Mouse (Mus musculus) cerebellum, adult 18-20 months (tissue): ENCODE measurements around the gene Cfap77.

Source experiments
- DNase-seq, 2 experiments: peaks; one replicate each; pipeline ENCODE4 v3.0.0; 2021

Gene Cfap77

DNA sequence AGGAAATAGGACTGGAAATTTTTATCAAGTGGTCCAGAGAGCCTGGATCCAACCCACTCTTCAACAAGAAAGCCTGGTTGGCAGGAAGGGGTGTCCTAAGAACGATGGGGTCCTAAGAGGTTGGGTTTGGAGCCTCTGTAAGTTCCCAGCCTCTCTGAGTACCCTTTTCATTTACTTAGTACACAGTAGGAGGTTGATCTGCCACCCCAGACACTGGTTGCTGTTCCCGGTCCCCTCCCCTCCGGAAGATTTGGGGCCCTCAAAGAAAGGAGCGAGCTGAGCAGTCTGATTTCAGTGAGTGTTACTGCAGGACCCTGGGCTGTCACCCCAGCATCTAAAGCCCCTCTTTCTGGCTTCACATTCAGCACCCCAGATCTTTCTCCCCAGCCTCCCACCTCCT is 135.9 kb downstream of the Cfap77 start:
- DNase-seq, result no peak

DNA sequence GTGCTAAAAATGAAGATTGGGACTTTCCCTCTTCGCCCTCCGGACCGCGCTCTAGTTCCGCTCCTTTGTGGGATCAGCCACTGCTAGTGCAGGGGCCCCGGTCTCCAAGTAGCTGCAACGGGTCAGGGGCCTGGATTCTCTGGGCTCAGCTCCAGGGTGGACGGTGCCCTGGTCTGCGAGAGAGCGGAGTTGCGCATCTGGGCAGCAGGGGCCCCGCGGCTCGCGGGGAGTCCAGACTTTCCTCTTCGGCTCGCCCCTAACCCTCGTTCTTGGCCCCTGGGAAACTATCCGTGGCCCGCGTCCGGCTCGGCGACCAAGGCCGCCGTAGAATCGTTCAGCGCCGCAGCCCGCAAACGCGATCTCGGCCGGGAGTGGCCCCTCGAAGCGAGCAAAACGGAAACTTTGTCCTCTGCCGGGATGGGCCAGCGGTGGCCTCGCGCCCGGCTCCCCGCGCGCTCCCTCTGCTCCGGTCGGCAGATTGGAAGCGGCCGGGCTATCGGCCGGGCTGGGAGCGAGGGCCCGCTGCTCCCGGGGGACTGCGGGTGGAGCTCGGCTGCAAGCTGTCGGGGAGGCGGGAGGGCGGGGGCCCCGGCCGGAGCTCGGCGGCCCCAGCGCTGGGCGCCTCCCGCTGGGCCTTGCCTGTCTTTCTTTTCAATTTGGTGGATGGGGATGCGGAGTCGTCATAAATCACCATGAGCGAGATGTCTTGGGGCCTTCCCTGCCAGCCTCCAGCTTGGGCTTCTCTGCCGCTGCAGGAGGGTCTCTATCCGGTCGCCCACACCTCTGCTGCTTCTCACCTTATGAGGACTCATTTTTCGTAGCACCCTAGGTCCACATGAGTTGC is 137.1 kb downstream of the Cfap77 start:
- peak; percentile 29 to 62 for DNase-seq

DNA sequence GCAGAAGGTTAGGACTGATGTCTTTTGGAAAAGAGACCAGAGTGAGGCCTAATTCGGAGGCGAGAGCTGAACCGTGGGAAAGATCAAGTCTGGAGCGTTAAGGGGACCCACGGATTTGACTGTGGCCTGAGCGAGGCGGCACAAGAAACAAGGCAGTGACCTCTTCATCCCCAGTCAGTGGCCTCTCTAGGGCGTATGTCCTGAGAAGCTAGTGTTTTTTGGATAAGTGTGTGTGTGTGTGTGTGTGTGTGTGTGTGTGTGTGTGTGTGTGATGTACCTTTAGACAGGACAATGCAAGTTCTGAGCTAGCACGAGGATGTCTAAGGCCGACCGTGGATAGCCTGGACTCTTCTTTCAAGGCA is 137.7 kb downstream of the Cfap77 start:
- DNase-seq, result no peak

DNA sequence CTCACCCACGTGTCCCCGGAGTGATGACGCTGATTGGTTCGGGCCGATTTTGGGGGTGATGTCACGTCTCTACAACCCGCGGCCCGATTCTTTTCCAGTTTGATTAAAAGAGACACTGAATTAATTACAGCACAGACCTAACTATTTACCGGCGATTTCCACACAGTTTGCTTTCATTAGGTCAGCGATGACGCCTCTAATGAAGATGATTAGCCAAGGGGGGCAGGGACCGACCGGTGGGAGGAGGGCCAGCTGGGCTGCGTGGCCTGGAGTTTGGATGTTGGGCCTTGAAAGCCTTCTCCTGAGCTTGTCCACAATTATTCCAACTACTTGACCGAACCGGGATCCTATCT is 138.4 kb downstream of the Cfap77 start, which contains the start of gene Barhl1:
Gene Barhl1 (minus strand): TSS at position 156 of the 353 bp plus-strand sequence.
- DNase-seq, result peak; percentile 71 to 72

DNA sequence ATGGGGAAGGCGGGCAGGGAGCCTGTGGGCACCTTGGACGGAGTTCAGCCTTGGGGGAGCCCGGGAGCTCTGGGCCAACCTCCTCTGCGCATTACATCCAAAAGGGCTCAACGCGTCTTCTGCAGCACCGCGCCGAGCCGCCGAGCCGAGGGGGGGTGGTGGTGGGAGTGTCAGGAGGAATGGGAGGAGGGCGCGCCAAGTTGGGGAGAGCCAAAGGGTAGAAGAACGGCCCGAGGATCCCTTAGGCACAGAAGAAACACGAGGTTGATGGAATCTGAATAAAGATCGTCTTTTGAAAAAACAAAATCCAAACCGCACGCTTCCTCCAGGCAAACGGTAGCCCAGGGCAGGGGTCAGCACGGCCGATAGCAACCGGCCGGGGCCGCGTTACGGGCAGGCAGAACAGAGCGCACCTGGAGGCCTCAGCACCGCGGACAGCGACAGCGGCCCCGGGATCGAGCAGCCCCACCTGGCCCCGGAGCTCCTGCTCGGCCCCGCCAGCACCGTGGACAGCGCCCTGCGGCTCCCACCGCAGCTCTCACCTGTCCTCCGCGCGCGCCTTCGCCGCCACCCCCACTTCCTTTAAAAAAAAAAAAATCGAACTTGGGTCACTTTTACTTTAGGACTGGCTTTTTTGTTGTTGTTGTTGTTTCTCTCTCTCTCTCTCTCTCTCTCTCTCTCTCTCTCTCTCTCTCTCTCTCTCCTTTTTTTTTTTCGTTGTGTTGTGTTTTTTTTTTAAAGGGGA is 138.9 kb downstream of the Cfap77 start:
- peak; percentile 53 to 66 for DNase-seq

DNA sequence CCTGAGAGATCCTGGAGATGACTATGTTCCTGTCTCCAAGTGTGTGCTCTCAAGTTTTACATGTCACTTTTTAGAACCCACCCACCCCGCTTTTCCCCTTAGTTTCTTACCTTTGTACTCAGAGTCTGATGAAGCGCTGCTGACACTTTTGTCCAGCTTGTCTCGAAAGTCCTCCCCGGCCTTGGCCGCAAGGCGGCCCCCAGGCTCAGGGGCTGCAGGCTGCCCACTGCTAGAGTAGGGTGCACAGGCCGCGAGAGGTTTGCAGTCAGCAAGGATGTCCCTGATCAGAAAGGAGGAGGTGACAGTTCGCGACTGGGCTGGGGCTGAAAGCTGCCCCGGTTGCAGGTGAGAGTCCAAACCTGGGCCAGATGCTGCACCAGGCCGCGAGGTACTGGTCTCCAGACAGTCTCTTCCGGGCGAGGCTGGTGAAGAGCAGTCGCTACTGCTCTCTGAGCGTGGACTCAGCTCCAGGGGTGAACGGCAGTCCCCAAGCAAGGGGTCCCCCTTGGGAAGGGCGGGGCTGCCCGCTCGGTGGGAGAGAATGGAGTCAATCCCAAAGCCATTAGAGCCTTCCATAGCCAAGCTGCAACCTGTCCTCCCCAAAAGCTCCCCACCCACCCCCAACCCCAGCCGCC is 139.6 kb downstream of the Cfap77 start:
- DNase-seq, result peak in 1 of 2 experiments; percentile 37

DNA sequence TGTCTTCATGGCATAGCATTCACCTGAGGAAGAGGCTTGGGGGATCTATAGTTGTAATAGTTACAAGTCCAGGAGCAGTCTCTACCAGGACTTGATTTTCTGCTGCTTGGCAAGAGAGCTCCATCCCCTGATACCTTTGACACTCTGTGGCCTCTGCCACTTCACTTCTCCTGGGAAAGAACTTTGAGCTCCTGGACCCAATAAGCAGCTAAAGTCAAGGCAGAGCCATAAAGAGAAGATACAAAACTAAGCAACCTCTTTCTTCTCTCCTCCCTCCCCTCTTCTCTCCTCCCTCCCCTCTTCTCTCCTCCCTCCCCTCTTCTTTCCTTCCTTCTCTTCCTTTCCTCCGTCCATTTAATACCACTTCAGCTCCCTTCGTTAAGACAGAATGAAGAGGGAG is 140.7 kb downstream of the Cfap77 start:
- DNase-seq, result no peak

DNA sequence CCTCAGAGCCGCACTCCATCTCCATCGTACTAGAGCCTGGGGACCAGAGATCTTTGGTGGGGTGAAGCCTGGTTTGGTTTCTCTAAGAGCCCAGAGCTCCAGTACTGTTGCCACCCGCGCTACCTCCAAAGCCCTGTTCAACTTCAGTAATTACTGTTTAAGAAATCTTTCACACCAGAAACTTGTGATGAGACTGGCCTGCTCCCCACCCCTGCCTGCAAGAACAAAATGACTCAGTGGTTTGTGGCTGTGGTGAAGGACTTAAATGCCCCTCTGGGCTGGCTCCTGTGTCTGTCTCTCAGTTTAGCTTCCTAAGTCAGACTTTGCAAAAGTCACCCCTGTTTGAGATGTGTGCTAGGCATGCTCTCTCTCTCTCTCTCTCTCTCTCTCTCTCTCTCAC is 141.9 kb downstream of the Cfap77 start:
- DNase-seq, result no peak

DNA sequence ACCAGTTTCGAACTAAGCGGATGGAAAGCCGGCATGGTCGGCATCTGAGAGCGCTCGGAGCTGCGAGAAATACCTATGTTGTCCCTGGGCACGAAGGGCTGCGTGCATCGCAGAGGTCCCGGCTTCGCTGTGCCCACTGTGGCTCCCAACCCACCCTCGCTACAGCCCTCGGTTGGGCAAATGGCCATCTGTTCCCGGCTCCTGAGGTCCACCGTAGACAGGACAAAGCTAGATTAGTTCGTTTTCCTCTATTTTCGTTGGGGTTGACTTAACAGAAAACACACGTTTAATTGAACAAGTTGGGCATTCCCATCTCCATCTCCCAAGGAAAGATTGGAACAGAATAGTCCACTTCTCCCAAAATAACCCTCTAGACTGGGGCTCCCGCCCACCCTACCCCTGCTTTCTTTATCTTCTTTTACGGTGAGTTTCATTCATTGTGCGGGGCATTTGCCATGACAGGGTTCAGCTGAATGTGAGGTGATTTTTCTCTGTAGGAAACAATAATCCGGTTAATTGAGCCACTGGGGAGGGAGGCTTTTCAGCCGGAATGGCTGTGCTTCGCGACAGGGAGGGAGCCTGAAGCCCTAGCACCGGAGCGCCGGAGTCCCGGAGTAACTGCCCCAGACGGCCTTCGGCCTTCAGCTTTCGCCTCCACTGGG is 142.7 kb downstream of the Cfap77 start:
- no peak for DNase-seq

DNA sequence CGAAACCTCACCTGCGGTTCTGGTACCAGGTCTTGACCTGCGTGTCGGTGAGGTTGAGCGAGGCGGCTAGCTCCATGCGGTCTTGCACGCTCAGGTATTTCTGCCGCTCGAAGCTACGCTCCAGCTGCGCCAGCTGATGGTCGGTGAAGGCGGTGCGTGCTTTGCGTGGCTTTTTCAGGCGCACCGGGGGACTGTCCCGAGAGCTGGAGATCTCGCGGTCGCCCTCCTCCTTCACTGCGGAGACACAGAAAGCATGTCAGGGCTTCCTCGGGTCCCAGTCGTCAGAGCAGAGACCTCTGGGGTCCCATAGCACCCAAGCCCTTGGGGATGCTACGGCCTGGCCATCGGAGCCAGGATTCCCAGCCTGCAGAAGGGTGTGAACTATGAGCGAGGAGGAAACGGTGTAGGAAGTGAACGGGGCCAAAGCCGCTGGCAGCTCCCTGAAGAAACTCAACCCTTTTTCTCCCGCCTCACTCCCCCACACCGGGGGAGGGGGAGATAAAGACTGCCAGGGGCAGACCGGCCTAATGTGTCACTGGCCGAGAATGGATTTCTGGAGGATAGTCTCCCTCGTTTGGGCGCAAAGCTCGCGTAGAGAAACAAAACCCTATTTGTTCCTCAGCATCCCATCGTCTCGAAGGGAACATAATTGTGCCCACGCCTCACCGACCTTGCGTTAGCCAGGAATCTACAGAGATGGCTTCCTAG is 143.4 kb downstream of the Cfap77 start:
- DNase-seq, result no peak

DNA sequence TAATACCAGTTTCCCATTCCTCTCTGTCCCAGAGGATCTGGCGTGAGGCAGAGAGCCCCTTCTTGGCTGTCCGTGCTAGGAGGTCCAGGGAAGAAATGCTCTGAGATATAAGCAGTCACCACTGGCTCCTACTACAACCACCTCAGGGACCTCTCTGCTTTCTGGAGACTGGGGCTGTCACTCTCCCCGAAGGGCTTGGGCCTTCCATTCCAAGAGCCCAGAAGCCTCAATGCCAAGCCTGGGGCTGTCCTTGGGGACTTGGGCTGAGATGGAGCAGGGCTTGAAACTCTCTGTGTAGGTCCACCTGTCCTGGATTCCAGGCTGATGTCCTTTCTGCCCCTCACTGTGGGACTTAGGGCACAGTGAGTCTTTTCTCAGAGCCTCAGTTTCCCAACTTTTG is 144.0 kb downstream of the Cfap77 start:
- no peak for DNase-seq

DNA sequence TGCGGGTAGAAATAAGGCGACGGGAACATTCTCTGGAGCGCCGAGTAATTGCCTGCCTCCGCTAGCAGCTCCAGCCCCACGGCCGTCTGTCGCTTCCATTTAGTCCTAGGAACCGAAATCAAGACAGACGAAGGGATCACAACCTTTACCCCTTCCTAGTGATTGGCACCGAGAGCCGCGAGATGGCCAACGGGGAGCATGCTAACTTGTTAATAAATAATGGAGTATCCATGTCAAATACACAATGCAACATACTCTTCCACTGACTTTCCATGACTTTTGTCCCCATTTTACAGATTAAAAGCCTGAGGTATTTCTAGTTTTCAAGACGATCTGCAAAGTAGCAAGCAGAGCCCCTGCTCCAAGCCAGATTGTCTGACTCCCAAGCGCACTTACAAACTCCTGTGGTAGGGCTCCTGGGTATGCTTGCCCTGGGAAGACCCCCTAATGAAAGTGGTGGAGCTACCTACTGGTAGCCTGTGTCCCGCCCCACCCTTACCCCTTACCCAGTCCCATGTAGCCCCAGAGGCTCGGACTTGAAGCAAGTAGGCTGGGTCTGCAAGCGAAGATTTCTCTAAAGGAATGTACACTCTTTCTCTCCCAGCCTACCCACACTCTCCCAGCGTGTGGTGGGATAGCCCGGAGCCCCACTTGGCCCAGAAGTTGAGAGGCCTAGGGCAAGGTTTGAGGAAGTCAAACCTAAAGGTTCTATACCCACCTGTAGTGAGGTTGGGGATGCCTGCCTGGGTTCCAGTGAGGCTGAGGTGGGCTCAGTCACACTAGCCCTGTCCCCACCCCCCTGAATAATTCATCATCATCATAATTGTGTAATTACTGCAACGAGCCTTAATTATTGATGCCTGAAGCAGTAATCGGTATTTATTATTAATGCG is 144.8 kb downstream of the Cfap77 start:
- DNase-seq, result no peak

DNA sequence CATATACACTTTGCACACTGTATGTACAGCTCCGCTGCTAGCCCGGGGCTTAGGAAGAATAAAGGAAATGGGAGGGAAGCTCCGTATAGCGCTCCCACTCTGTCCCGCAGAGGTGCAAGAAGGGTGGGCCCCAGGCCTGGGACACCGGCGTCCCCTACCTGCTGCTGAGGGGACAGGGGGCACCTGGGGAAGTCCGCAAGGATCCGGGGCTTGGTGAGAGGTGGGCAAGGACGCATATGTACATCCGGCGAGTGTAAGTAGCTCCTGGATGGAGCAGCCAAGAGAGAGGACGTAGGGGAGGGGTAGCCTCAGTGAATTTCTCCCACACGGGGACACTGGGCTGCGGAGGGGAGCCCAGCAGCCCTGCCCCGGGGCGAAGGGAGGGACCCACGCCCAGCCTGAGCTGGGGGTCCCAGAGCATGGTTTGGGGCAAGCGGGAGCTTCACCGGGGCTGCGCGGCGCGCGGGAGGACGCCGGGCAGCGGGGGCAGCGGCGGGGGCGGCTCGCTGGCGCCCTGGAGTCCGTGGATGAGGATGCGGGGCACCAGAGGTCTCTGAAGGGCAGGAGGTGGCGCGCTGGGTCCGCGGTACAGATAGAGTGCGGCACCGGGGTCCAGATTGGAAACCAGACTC is 145.6 kb downstream of the Cfap77 start:
- DNase-seq, result no peak

DNA sequence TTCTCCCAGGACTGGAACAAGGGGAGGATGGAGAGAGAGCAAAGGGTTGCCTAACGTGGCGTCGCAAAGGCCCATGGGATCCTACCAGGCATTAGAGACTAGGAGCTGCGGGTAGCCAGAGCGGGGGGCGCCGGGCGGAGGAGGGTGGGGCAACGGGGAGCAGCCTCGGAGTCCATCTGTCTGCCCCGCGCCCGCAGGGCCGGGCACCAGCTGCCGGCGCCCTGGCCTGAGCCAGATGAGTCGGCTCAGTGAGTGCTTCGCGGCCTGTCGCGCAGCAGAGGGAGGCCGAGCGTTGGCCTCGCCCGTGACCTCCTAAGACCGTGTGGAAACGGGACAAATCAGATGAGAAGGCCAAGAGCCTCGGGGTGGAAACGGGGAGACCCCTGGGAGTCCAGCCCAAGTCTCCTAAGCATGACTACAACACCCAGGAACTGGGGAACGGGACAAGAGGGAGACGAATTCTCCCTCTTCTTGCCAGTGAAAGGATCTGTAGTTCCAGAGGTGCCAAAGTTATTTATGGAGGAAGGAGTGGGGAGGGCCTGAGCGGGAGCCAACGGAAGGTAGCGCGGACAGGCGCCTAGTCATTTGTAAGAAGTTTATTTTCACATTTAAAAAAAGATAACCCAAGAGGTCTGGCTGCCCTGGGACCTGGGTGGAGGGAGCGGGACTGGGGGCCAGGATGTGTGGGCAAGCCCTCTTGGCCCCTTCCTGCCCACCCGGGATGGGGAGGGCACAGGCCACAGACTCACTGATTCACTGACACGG is 146.3 kb downstream of the Cfap77 start:
- DNase-seq, result no peak

DNA sequence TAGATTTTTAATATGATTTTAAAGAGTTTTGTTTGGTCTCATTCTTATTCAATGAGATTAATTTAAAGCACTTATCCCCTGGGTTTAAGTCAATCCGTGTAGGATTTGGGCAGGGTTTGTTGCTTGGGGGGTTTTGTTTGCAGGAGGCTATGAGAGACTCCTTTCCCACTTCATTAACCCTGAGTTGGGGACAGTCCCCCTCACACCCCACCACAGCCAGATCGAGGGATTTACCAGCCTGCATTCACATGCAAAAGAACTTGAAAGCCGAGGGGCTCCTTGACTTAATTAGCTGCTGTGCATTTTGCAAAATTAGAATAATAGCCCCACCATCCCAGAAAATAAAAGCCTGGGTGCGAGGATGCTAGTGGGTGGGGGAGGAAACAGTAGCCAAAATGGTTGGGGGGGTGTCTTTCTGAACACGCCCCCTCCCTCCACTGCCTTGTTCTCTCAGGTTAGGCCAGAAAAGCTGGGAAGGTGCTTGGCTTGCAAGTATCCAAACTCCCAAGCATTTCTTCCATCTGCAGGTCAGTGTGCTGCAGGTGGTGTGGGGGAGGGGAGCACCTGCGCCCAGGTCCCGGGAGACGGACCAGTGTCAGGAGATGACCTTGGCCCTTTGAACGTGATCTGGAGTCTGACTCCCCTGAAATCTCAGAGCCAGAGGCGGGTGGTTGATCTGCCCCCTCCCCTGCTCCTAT is 147.0 kb downstream of the Cfap77 start:
- DNase-seq, result no peak

DNA sequence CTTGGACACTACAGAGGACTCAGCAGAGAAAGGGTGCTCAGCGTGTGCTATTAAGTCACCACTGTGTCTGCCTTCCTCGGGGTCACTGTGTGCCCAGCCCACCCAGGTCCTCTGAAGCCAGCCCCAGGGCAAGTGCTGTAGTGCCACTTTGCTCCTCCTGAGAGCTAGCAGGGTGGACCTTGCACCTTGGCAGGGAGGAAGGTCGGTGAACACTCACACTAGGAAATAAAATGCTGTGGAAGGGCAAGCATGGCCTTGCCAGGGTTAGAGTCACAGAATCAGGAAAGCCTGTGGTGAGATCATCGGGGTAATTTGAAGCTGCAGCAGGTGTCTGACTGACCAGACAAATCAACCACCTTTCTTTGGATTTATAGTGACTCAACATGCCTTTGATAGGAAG is 149.3 kb downstream of the Cfap77 start:
- no peak for DNase-seq

DNA sequence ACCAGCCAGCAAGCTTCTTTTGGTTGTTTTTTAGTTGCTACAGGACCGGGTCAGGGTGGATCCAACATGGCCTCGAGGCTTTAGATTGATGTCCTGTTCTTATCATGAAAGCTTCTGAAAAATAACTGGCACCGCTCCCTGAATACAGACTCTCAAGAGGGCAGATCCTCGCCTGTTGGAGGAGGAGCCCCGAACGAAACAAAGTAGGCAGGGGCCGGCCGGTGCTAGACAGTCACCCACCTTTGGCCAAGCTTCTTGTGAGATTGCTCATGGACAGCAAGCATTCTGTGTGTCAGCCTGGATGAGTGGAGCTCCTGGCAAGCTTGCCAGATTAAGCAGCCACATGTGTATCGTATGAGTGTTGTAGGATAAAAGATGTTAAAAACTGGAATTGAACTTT is 150.1 kb downstream of the Cfap77 start:
- DNase-seq, result no peak

DNA sequence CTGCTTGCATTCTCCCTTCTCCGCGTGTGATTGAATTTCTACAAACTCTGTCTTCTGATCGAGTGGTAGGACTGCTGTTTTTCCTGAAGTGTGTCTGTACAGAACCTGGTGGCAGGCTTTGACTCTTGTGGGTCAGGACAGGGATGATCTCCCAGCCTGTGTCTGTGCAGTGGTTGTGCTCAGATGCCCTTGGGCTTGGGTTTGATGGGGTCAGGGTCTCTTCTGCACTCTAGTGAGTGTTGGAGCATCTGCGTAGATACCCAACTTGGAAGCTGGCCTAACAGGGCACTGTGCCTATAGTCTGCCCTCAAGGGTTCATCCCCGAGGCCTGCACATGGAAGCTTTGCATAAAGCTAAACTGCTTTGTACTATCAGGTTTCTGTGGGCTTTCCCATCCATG is 151.0 kb downstream of the Cfap77 start:
- no peak for DNase-seq

DNA sequence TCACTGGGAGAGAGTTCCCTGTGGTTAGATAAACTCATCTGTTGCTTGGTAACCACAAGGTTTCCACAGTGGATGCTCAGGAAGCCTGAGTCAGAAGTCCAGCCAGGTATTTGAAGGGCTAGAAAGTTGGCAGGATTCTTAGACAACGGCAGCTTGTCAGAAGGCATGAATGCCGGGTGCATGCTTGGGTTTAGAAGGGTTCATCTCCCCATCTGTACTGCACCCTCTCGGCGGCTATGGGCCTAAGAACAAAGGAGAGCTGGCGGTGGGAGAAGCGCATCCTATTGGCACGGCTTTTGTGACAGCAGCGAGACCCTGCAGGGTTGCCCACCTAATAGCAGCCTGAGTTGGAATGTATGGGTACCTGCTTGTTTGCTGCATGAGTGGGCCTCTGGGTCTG is 152.6 kb downstream of the Cfap77 start:
- DNase-seq, result no peak
